Mouse (Mus musculus) midbrain, embryonic 16.5 days (tissue): Measurements from ENCODE around the gene Rbl1. TPM values are rescaled to one million over a fixed set of nuclear protein-coding genes. Genes with fewer than 3 reads are reported as not detected.

Source experiments
- ATAC-seq: fragments of 200-750 bp; cut with Nextera tagmentation; 2 replicates; pipeline ENCODE4 v1.8.0; 2017; ENCODE audit warnings: moderate TSS enrichment
- H3K27ac ChIP-seq: fragments of 300-500 bp; sonication (generic); 2 replicates; pipeline ENCODE4 v1.5.1; 2014; ENCODE audit warnings: mild to moderate bottlenecking, low read length, mixed read lengths
- H3K27me3 ChIP-seq: fragments of 300-500 bp; sonication (generic); 2 replicates; pipeline ENCODE4 v1.6.1; 2014; ENCODE audit warnings: low read depth, low read length, mixed read lengths; ENCODE audit not compliant: control insufficient read depth, insufficient read depth
- H3K36me3 ChIP-seq: fragments of 300-500 bp; sonication (generic); 2 replicates; pipeline ENCODE4 v1.6.1; 2014; ENCODE audit warnings: mild to moderate bottlenecking, low read length, moderate library complexity, mixed read lengths; ENCODE audit not compliant: control insufficient read depth, insufficient read depth
- H3K4me1 ChIP-seq: fragments of 300-500 bp; sonication (generic); 2 replicates; pipeline ENCODE4 v1.6.1; 2014; ENCODE audit warnings: mild to moderate bottlenecking, low read length, mixed read lengths; ENCODE audit not compliant: control insufficient read depth, insufficient read depth
- H3K4me2 ChIP-seq: fragments of 300-500 bp; sonication (generic); 2 replicates; pipeline ENCODE4 v1.6.1; 2014; ENCODE audit warnings: mild to moderate bottlenecking, low read length, mixed read lengths
- H3K4me3 ChIP-seq: fragments of 300-500 bp; sonication (generic); 2 replicates; pipeline ENCODE4 v1.5.1; 2014; ENCODE audit warnings: low read depth, mild to moderate bottlenecking, low read length, moderate library complexity, mixed read lengths
- H3K9ac ChIP-seq: fragments of 300-500 bp; sonication (generic); 2 replicates; pipeline ENCODE4 v1.6.1; 2014; ENCODE audit warnings: low read depth, low read length, mixed read lengths
- H3K9me3 ChIP-seq: fragments of 300-500 bp; sonication (generic); replicated peaks from 2 replicates; pipeline ENCODE4 v1.6.1; 2014; ENCODE audit warnings: mild to moderate bottlenecking, low read length, mixed read lengths; ENCODE audit not compliant: control insufficient read depth, poor library complexity, severe bottlenecking
- WGBS: fragments of 180-500 bp; shearing (Covaris S2); extraction: QIAGEN DNeasy Blood & Tissue Kit; methylation state at CpG from one replicate; pipeline ENCODE4 v1.1.7; 2014; 5-methylcytosine and 5-hydroxymethylcytosine counted together
- polyA plus RNA-seq: library from polyadenylated mRNA; unstranded; fragments of >200 nt; fragmentation: Nextera tagmentation; extraction: Ambion mirVana; gene quantifications from 2 replicates; pipeline ENCODE4 v1.2.1, GENCODE M21; 2015

Rbl1 gene
- polyA plus RNA-seq, 1 experiment from 2014 or later, result 4.2 TPM

GRCm38 (mm10) chr2:157138808-157139207 is 65.5 kb downstream of the Rbl1 start:
- ATAC-seq, result no peak
- H3K9ac ChIP-seq, result no peak overlapping the region
- WGBS, result 76% methylated on average over 5 of the region's 5 CpGs
- no peak overlapping the region for H3K27ac ChIP-seq
- H3K4me2 ChIP-seq, result no peak overlapping the region
- H3K4me1 ChIP-seq, result peaks cover 4% of the 10 kb centered on the region
- no peaks in the 10 kb centered on the region for H3K36me3 ChIP-seq
- H3K27me3 ChIP-seq, result no peaks in the 10 kb centered on the region
- H3K4me3 ChIP-seq, result no peak overlapping the region
- H3K9me3 ChIP-seq, result peaks cover 7% of the 10 kb centered on the region; the same call in 1 of the 2 replicates

- ATAC-seq, result no peak
- Histone ChIP-seq H3K4me2 (no peak overlapping the region), H3K9ac (no peak overlapping the region), H3K27ac (no peak overlapping the region), H3K9me3 (peaks cover 7% of the 10 kb centered on the region; the same call in 1 of the 2 replicates), H3K36me3 (no peaks in the 10 kb centered on the region), H3K4me3 (no peak overlapping the region), H3K4me1 (peaks cover 6% of the 10 kb centered on the region), H3K27me3 (no peaks in the 10 kb centered on the region)
- 94% methylated on average over 9 of the region's 9 CpGs for WGBS
These were observed 66.2 kb downstream of the Rbl1 start for GRCm38 (mm10) chr2:157137959-157138731.

GRCm38 (mm10) chr2:157136646-157137045 is 67.7 kb downstream of the Rbl1 start:
- Histone ChIP-seq H3K4me2 (no peak overlapping the region), H3K4me1 (peaks cover 6% of the 10 kb centered on the region), H3K36me3 (no peaks in the 10 kb centered on the region), H3K9ac (no peak overlapping the region), H3K4me3 (no peak overlapping the region), H3K9me3 (peaks cover 7% of the 10 kb centered on the region; the same call in 1 of the 2 replicates), H3K27ac (no peak overlapping the region), H3K27me3 (no peaks in the 10 kb centered on the region)
- 81% methylated on average over 2 of the region's 2 CpGs for WGBS
- no peak for ATAC-seq

GRCm38 (mm10) chr2:157136176-157136575 is 68.2 kb downstream of the Rbl1 start:
- no peak for ATAC-seq
- H3K36me3 ChIP-seq, result no peaks in the 10 kb centered on the region
- H3K27me3 ChIP-seq, result no peaks in the 10 kb centered on the region
- peaks cover 6% of the 10 kb centered on the region for H3K4me1 ChIP-seq
- peaks cover 4% of the 10 kb centered on the region; the same call in 1 of the 2 replicates for H3K9me3 ChIP-seq
- no peak overlapping the region for H3K4me2 ChIP-seq
- no peak overlapping the region for H3K9ac ChIP-seq
- H3K27ac ChIP-seq, result no peak overlapping the region
- H3K4me3 ChIP-seq, result no peak overlapping the region
- 89% methylated on average over 4 of the region's 4 CpGs for WGBS

- peak overlapping the region; percentile 72 for H3K4me3 ChIP-seq
- peak overlapping the region; percentile 25; the same call in 1 of the 2 replicates for H3K27ac ChIP-seq
- 84% methylated on average over 10 of the region's 10 CpGs for WGBS
- no peaks in the 10 kb centered on the region for H3K36me3 ChIP-seq
- 0 out of 2 replicates have a peak, but pooled peaks have one; percentile 19 for ATAC-seq
- H3K9ac ChIP-seq, result peak overlapping the region; percentile 30
- peak overlapping the region; percentile 98 for H3K4me2 ChIP-seq
- no peaks in the 10 kb centered on the region for H3K27me3 ChIP-seq
- peaks cover 4% of the 10 kb centered on the region; the same call in 1 of the 2 replicates for H3K9me3 ChIP-seq
- H3K4me1 ChIP-seq, result peaks cover 6% of the 10 kb centered on the region
These were observed 68.7 kb downstream of the Rbl1 start for GRCm38 (mm10) chr2:157135529-157136120.

- peak; percentile 93 for ATAC-seq
- peak within 1 kb of the TSS; percentile 49; the same call in 1 of the 2 replicates for H3K27ac ChIP-seq
These were observed 69.3 kb downstream of the Rbl1 start, which contains the start of gene Samhd1 for GRCm38 (mm10) chr2:157135014-157135413. TSS of gene Samhd1 (minus strand) at chr2:157135265.

GRCm38 (mm10) chr2:157134479-157134931 is 69.8 kb downstream of the Rbl1 start:
- WGBS, result under 1% methylated on average over 25 of the region's 25 CpGs
- Histone ChIP-seq H3K4me1 (peaks cover 6% of the 10 kb centered on the region), H3K9ac (peak overlapping the region; percentile 74), H3K27me3 (no peaks in the 10 kb centered on the region), H3K4me2 (peak overlapping the region; percentile 98), H3K27ac (0 out of 2 replicates have a peak overlapping the region, but pooled peaks have one; percentile 49), H3K4me3 (peak overlapping the region; percentile 72), H3K36me3 (no peaks in the 10 kb centered on the region), H3K9me3 (no peaks in the 10 kb centered on the region)
- ATAC-seq, result peak; percentile 86

More at GRCm38 (mm10) chr2:157135014-157135413, 69.3 kb downstream of the Rbl1 start, which contains the start of gene Samhd1:
- Histone ChIP-seq H3K9me3 (peaks cover 4% of the 10 kb centered on the region; the same call in 1 of the 2 replicates), H3K4me2 (peak within 1 kb of the TSS; percentile 98), H3K36me3 (no peaks in the 10 kb centered on the region), H3K9ac (peak within 1 kb of the TSS; percentile 74), H3K4me1 (peaks cover 6% of the 10 kb centered on the region), H3K27me3 (no peaks in the 10 kb centered on the region), H3K4me3 (peak within 1 kb of the TSS; percentile 72)
- under 1% methylated on average over 32 of the region's 32 CpGs for WGBS

GRCm38 (mm10) chr2:157133769-157134478 is 70.4 kb downstream of the Rbl1 start:
- H3K9ac ChIP-seq, result peak overlapping the region; percentile 74
- no peak overlapping the region for H3K27ac ChIP-seq
- peaks cover 6% of the 10 kb centered on the region for H3K4me1 ChIP-seq
- no peak for ATAC-seq
- H3K9me3 ChIP-seq, result no peaks in the 10 kb centered on the region
- H3K27me3 ChIP-seq, result no peaks in the 10 kb centered on the region
- H3K36me3 ChIP-seq, result no peaks in the 10 kb centered on the region
- H3K4me3 ChIP-seq, result peak overlapping the region; percentile 72
- H3K4me2 ChIP-seq, result peak overlapping the region; percentile 98
- 14% methylated on average over 11 of the region's 11 CpGs for WGBS
